Mouse (Mus musculus) small intestine, adult 2 months (tissue): Measurements from ENCODE around the gene Lhx1.

ENCODE experiments used
- CTCF ChIP-seq: fragments of 200-500 bp; IDR thresholded peaks from 2 replicates; pipeline ENCODE4 v1.5.1; 2012; ENCODE audit warnings: low read depth, mild to moderate bottlenecking, control low read depth, inconsistent platforms, low read length, moderate library complexity, mixed read lengths; ENCODE audit not compliant: insufficient replicate concordance, insufficient read length; ENCODE audit errors: extremely low read depth
- POLR2A ChIP-seq: fragments of 200-500 bp; IDR thresholded peaks from 2 replicates; pipeline ENCODE4 v1.6.1; 2012; ENCODE audit warnings: low read depth, mild to moderate bottlenecking, control low read depth, inconsistent platforms, low read length, moderate library complexity

DNA sequence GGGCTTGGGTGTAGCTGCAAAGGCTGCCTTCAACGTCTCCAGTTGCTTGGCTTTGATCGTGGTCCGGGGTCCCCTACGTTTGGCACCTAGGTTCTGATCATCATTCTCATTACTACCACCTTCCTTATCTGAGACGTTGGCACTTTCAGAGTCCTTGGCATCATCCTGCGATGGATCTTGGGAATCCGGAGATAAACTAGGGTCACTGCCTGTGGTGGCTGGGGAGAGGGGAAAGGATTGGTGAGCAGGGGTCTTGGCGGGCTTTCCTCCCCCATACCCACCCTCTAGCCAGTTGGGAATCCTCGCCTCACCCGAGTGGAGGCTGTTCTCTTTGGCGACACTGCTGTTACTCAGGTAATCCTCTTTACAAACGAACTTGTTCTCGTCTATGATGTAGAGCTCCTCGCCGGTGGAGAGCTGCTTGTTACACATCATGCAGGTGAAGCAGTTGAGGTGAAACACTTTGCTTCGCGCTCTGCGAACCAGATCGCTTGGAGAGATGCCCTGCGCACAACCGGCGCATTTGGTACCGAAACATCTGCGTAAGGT is 3.5 kb downstream of the Lhx1 start:
- TF ChIP-seq POLR2A (no peak), CTCF (no peak)
